Mouse (Mus musculus): ENCODE measurements around the gene Eef2.
"Not testable (repeated sequence)": the region's sequence is repeated elsewhere in the genome, so short reads cannot be mapped to it uniquely, and the experiment has no call there.

The Eef2 gene

GRCm38 (mm10) chr10:81180946-81181345 lies 4.5 kb downstream of the Eef2 start:
- DNase-seq (ENCODE audit: low read depth) = no peak

GRCm38 (mm10) chr10:81181860-81182259 lies 5.4 kb downstream of the Eef2 start:
- DNase-seq (ENCODE audit: low read depth) = not testable (repeated sequence)

- DNase-seq (ENCODE audit: low read depth) = peak; percentile 100
These were observed 6.2 kb downstream of the Eef2 start, which contains the start of gene Dapk3 for GRCm38 (mm10) chr10:81182336-81183333. Gene Dapk3 (plus strand): TSS chr10:81183005.

GRCm38 (mm10) chr10:81183805-81184204 lies 7.4 kb downstream of the Eef2 start, which contains the start of gene 4930442H23Rik:
Gene 4930442H23Rik (minus strand): TSS chr10:81183849.
- DNase-seq (ENCODE audit: low read depth) = no peak

GRCm38 (mm10) chr10:81184765-81185164 lies 8.3 kb downstream of the Eef2 start:
- DNase-seq (ENCODE audit: low read depth) = no peak

GRCm38 (mm10) chr10:81187161-81187560 lies 10.7 kb downstream of the Eef2 start:
- DNase-seq (ENCODE audit: low read depth) = no peak

GRCm38 (mm10) chr10:81189821-81190220 lies 13.4 kb downstream of the Eef2 start:
- DNase-seq (ENCODE audit: low read depth) = no peak

GRCm38 (mm10) chr10:81190236-81190911 lies 13.9 kb downstream of the Eef2 start:
- no peak for DNase-seq (ENCODE audit: low read depth)

GRCm38 (mm10) chr10:81190912-81191321 lies 14.5 kb downstream of the Eef2 start:
- DNase-seq (ENCODE audit: low read depth) = no peak

- no peak for DNase-seq (ENCODE audit: low read depth)
These were observed 15.0 kb downstream of the Eef2 start for GRCm38 (mm10) chr10:81191342-81191982.

- peak; percentile 74 for DNase-seq (ENCODE audit: low read depth)
These were observed 16.0 kb downstream of the Eef2 start for GRCm38 (mm10) chr10:81192270-81192967.

- DNase-seq (ENCODE audit: low read depth) = no peak
These were observed 16.6 kb downstream of the Eef2 start for GRCm38 (mm10) chr10:81192968-81193501.

GRCm38 (mm10) chr10:81193991-81194774 lies 17.8 kb downstream of the Eef2 start:
- no peak for DNase-seq (ENCODE audit: low read depth)

- DNase-seq (ENCODE audit: low read depth) = no peak
These were observed 18.9 kb downstream of the Eef2 start for GRCm38 (mm10) chr10:81195300-81195699.

GRCm38 (mm10) chr10:81196470-81197065 lies 20.1 kb downstream of the Eef2 start:
- DNase-seq (ENCODE audit: low read depth) = no peak

- DNase-seq (ENCODE audit: low read depth) = no peak
These were observed 20.9 kb downstream of the Eef2 start for GRCm38 (mm10) chr10:81197305-81197704.

- DNase-seq (ENCODE audit: low read depth) = peak; percentile 75
These were observed 21.8 kb downstream of the Eef2 start for GRCm38 (mm10) chr10:81198230-81198629.

- no peak for DNase-seq (ENCODE audit: low read depth)
These were observed 22.6 kb downstream of the Eef2 start for GRCm38 (mm10) chr10:81198990-81199389.

GRCm38 (mm10) chr10:81200141-81200540 lies 23.7 kb downstream of the Eef2 start:
- no peak for DNase-seq (ENCODE audit: low read depth)

Measured in c-Kit-positive CD71-negative TER-119-negative erythroid progenitor cells, embryonic 14.5 days (primary cell).